21 mouse cellular contexts compared by ENCODE assay signal in genomic region chr1:151493826-151494225, GRCm38 (mm10). TPM values are rescaled to one million over a fixed set of nuclear protein-coding genes. Genes with fewer than 3 reads are reported as not detected.
DNase-seq lines count a peak whose midpoint lies in the region; ATAC-seq lines count a peak whose summit lies in the region.
"Had no signal": no experiment of that assay in that cellular context is flagged by ENCODE, and none has a peak within 500 bp of the region (broad histone marks: within the 10 kb centered on the region; RNA-seq: fewer than 3 reads in every experiment).

No protein-coding gene starts in this region.

- no peak overlapping the region for H3K9ac ChIP-seq in liver, embryonic 13.5 days
- H3K9ac ChIP-seq in liver, embryonic 12.5 days, result no peak overlapping the region
- H3K9ac ChIP-seq in kidney, embryonic 15.5 days, result no peak overlapping the region
- H3K9ac ChIP-seq: embryonic facial prominence, embryonic 13.5 days; embryonic facial prominence, embryonic 15.5 days; forebrain, embryonic 13.5 days; forebrain, embryonic 15.5 days had no signal

- DNase-seq in liver, embryonic 13.5 days, result no peak
- DNase-seq in left cerebral cortex, adult 9 months (ENCODE audit: low spot score in 2 of 2), result no peak
- DNase-seq: adrenal gland, adult 2 months; adrenal gland, postnatal 10 days; adrenal gland, postnatal 25 days; cerebellum, adult 11 months; cerebellum, adult 18-20 months; cerebellum, adult 8-10 months; cerebellum, adult 9-11 months; cerebellum, postnatal 14 days; cerebellum, postnatal 36 days; embryo, embryonic 11 days had no signal

- no peak overlapping the region for H3K27ac ChIP-seq in liver, embryonic 13.5 days
- no peak overlapping the region for H3K27ac ChIP-seq in liver, embryonic 12.5 days
- no peak overlapping the region for H3K27ac ChIP-seq in kidney, embryonic 15.5 days
- H3K27ac ChIP-seq: embryonic facial prominence, embryonic 13.5 days; embryonic facial prominence, embryonic 15.5 days; forebrain, embryonic 13.5 days; forebrain, embryonic 15.5 days had no signal

- H3K36me3 ChIP-seq in liver, embryonic 13.5 days, result no peaks in the 10 kb centered on the region
- H3K36me3 ChIP-seq in liver, embryonic 12.5 days, result no peaks in the 10 kb centered on the region
- H3K36me3 ChIP-seq in kidney, embryonic 15.5 days, result no peaks in the 10 kb centered on the region
- H3K36me3 ChIP-seq: embryonic facial prominence, embryonic 13.5 days; embryonic facial prominence, embryonic 15.5 days; forebrain, embryonic 15.5 days had no signal

- peaks cover 72% of the 10 kb centered on the region for H3K4me1 ChIP-seq in liver, embryonic 13.5 days (replicated peaks)
- peaks cover 82% of the 10 kb centered on the region for H3K4me1 ChIP-seq in liver, embryonic 12.5 days
- peaks cover 32% of the 10 kb centered on the region for H3K4me1 ChIP-seq in kidney, embryonic 15.5 days

- no peak overlapping the region for H3K4me2 ChIP-seq in liver, embryonic 13.5 days
- no peak overlapping the region for H3K4me2 ChIP-seq in liver, embryonic 12.5 days
- H3K4me2 ChIP-seq in kidney, embryonic 15.5 days, result no peak overlapping the region
- H3K4me2 ChIP-seq: embryonic facial prominence, embryonic 13.5 days; embryonic facial prominence, embryonic 15.5 days; forebrain, embryonic 13.5 days; forebrain, embryonic 15.5 days had no signal

- H3K4me3 ChIP-seq in liver, embryonic 13.5 days (replicated peaks), result no peak overlapping the region
- no peak overlapping the region for H3K4me3 ChIP-seq in liver, embryonic 12.5 days
- H3K4me3 ChIP-seq in kidney, embryonic 15.5 days (replicated peaks), result no peak overlapping the region
- H3K4me3 ChIP-seq: embryonic facial prominence, embryonic 13.5 days; embryonic facial prominence, embryonic 15.5 days; erythroblast, embryonic 14.5 days; forebrain, embryonic 13.5 days; forebrain, embryonic 15.5 days had no signal

- no peaks in the 10 kb centered on the region for H3K9me3 ChIP-seq in liver, embryonic 13.5 days (replicated peaks)
- no peaks in the 10 kb centered on the region for H3K9me3 ChIP-seq in liver, embryonic 12.5 days (replicated peaks)
- H3K9me3 ChIP-seq in kidney, embryonic 15.5 days (replicated peaks), result no peaks in the 10 kb centered on the region
- H3K9me3 ChIP-seq: embryonic facial prominence, embryonic 13.5 days; embryonic facial prominence, embryonic 15.5 days; forebrain, embryonic 13.5 days; forebrain, embryonic 15.5 days had no signal

- no peaks in the 10 kb centered on the region for H3K27me3 ChIP-seq in liver, embryonic 13.5 days
- no peaks in the 10 kb centered on the region for H3K27me3 ChIP-seq in liver, embryonic 12.5 days (replicated peaks)
- no peaks in the 10 kb centered on the region for H3K27me3 ChIP-seq in kidney, embryonic 15.5 days
- H3K27me3 ChIP-seq: embryonic facial prominence, embryonic 13.5 days; embryonic facial prominence, embryonic 15.5 days; forebrain, embryonic 13.5 days; forebrain, embryonic 15.5 days had no signal

- peak; percentile 48 for ATAC-seq in liver, embryonic 13.5 days (ENCODE audit: low read depth)
- ATAC-seq in liver, embryonic 12.5 days, result no peak
- 0 out of 2 replicates have a peak, but pooled peaks have one; percentile 31 for ATAC-seq in erythroid progenitor cell, adult 5-6 weeks (replicated peaks; ENCODE audit: low FRiP score, poor library complexity, severe bottlenecking)
- peak; percentile 15; the same call in 1 of the 2 replicates for ATAC-seq in megakaryocyte progenitor cell, adult 5-6 weeks (replicated peaks; ENCODE audit: poor library complexity)
- no peak for ATAC-seq in kidney, embryonic 15.5 days (replicated peaks; ENCODE audit: low FRiP score)
- ATAC-seq: forebrain, embryonic 13.5 days; forebrain, embryonic 15.5 days had no signal

RNA-seq across cellular contexts. Expression of gene Rnf2, which starts 6.9 kb away (rescaled TPM):
- 21.5 and 28.9 TPM in 2 replicates for polyA plus RNA-seq in liver, embryonic 13.5 days (2015; fragmentation: Nextera tagmentation; extraction: Ambion mirVana)
- 35.2 and 35.4 TPM in 2 replicates for polyA plus RNA-seq in liver, embryonic 12.5 days (2016; fragmentation: Nextera tagmentation; extraction: Ambion mirVana)
- 18.4 and 36.0 TPM in 2 replicates for total RNA-seq in erythroid progenitor cell, adult 5-6 weeks (2015; ENCODE audit: low replicate concordance)
- 5.7 and 20.9 TPM in 2 replicates for total RNA-seq in erythroid progenitor cell, adult 5-6 weeks (2017; ENCODE audit: low replicate concordance)
- 54.5 and 61.9 TPM in 2 replicates for total RNA-seq in megakaryocyte progenitor cell, adult 5-6 weeks (2015)
- 76.0 and 81.9 TPM in 2 replicates for total RNA-seq in megakaryocyte progenitor cell, adult 5-6 weeks (2017)
- polyA plus RNA-seq in kidney, embryonic 15.5 days (2015; fragmentation: Nextera tagmentation; extraction: Ambion mirVana), result 91.4 and 94.8 TPM in 2 replicates

Comparison
In these comparisons a context has a peak if more than half of its experiments do, and no peak if none do; other contexts are left out.
1. ATAC-seq: peak in liver, embryonic 13.5 days (single experiment), erythroid progenitor cell, adult 5-6 weeks (single experiment) and megakaryocyte progenitor cell, adult 5-6 weeks (single experiment); none in liver, embryonic 12.5 days (single experiment) and kidney, embryonic 15.5 days (single experiment).